Mouse (Mus musculus): ENCODE measurements around the gene Gm49450.

GRCm38 (mm10) chr15:98988787-98989186 lies 35.4 kb upstream of the Gm49450 start:
- TF ChIP-seq CTCF (IDR thresholded peaks at IDR 0.05; ENCODE audit: borderline replicate concordance, control insufficient read depth, extremely low read depth, insufficient read depth, low read length, poor library complexity) (no peak), POLR2A (IDR thresholded peaks at IDR 0.05; ENCODE audit: control insufficient read depth, extremely low read depth, insufficient read depth, low read length, poor library complexity) (no peak)
